Mouse (Mus musculus): Measurements from ENCODE around the gene Klra4. TPM values are rescaled to one million over a fixed set of nuclear protein-coding genes. Genes with fewer than 3 reads are reported as not detected.
"Not testable (repeated sequence)": the region's sequence is repeated elsewhere in the genome, so short reads cannot be mapped to it uniquely, and the experiment has no call there.

The Klra4 gene
- polyA plus RNA-seq (2014; fragmentation: Nextera tagmentation; extraction: Ambion mirVana), result not detected in 2 replicates

DNA sequence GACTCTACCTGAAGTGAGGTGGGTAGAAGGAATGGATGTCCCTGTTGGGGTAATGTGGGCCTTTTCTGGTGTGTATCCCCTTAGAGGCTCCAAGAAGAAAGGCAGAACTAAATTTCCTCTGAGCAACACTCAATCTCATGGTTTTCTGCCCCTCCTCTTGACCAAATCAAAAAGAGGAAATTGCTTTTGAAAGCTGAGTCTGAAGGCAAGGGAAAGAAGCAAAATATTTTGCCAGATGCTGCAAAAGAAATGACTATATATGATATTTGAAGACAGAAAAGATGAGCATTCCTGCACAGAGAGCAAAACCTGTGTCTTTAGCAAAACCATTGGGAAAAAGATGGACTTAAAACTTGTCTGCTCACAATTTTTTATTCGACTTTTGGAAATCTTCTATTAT lies at the start of gene Klra4:
Gene Klra4, minus strand, starts transcription at position 101 of the 400 bp plus-strand sequence.
- H3K36me3 ChIP-seq (ENCODE audit: control insufficient read depth, insufficient read depth, low read length); H3K4me2 ChIP-seq (ENCODE audit: low read depth, severe bottlenecking); DNase-seq (ENCODE audit: low spot score); H3K4me1 ChIP-seq (ENCODE audit: control insufficient read depth, insufficient read depth, low read length); H3K4me3 ChIP-seq (ENCODE audit: low read depth, low read length); H3K27me3 ChIP-seq (ENCODE audit: control insufficient read depth, insufficient read depth, low read length); H3K27ac ChIP-seq (replicated peaks; ENCODE audit: low read depth, low read length); H3K9ac ChIP-seq (ENCODE audit: low read length); H3K9me3 ChIP-seq (ENCODE audit: control insufficient read depth, low read length); ATAC-seq (ENCODE audit: insufficient number of reproducible peaks, low FRiP score, low TSS enrichment, low read depth): not testable (repeated sequence)
- WGBS, result 62% methylated on average over 1 of the region's 1 CpGs

DNA sequence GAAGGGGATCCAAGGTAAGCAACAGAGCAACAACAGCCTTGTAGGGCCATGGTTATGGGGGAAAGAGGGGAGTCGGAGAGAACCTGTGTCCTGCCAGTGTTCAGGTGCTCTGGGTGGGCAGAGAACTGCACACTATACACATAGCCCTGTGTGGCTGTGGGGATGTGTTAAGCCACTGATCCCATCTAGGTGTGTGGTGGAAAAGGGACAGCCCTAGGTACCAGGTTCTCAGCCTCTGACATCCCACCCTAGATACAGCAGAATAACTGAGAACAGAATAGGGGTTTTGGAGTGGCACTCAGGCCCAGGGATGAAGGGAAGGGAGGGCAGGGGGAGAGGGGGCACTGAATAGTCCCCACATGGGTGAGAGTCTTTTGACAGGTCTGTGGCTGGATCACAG lies 43.4 kb upstream of the Klra4 start:
- Histone ChIP-seq H3K27me3 (ENCODE audit: control insufficient read depth, insufficient read depth, low read length) (no peaks in the 10 kb centered on the region), H3K9me3 (ENCODE audit: control insufficient read depth, low read length) (no peaks in the 10 kb centered on the region), H3K36me3 (ENCODE audit: control insufficient read depth, insufficient read depth, low read length) (no peaks in the 10 kb centered on the region), H3K4me2 (ENCODE audit: low read depth, severe bottlenecking) (no peak overlapping the region), H3K4me3 (ENCODE audit: low read depth, low read length) (no peak overlapping the region), H3K9ac (ENCODE audit: low read length) (no peak overlapping the region), H3K4me1 (ENCODE audit: control insufficient read depth, insufficient read depth, low read length) (no peaks in the 10 kb centered on the region), H3K27ac (replicated peaks; ENCODE audit: low read depth, low read length) (no peak overlapping the region)
- no peak for ATAC-seq (ENCODE audit: insufficient number of reproducible peaks, low FRiP score, low TSS enrichment, low read depth)
- no peak for DNase-seq (ENCODE audit: low spot score)
- WGBS, result 88% methylated on average over 1 of the region's 1 CpGs

DNA sequence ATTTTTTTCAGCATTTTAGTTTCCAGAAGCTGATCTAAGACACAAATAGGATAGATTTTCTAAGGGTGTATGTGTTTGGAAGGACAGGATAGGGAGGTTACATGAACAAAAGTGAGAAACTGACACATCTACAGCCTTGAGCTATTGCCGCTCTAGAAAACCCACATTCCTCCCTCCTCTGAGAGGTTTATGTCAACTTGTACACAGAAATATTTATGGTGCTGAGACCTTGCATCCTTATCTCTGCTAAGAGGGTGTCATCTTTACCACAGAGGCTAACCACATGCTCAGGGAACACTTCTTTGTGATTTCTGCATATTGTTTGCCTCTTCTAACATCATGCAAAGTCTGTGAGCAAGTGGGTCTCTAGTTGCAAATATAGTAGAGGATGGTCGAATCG lies 35.7 kb upstream of the Klra4 start:
- not testable (repeated sequence) for H3K9me3 ChIP-seq (ENCODE audit: control insufficient read depth, low read length); H3K4me1 ChIP-seq (ENCODE audit: control insufficient read depth, insufficient read depth, low read length); ATAC-seq (ENCODE audit: insufficient number of reproducible peaks, low FRiP score, low TSS enrichment, low read depth); H3K27me3 ChIP-seq (ENCODE audit: control insufficient read depth, insufficient read depth, low read length); H3K4me2 ChIP-seq (ENCODE audit: low read depth, severe bottlenecking); H3K4me3 ChIP-seq (ENCODE audit: low read depth, low read length); H3K36me3 ChIP-seq (ENCODE audit: control insufficient read depth, insufficient read depth, low read length); DNase-seq (ENCODE audit: low spot score); H3K27ac ChIP-seq (replicated peaks; ENCODE audit: low read depth, low read length); H3K9ac ChIP-seq (ENCODE audit: low read length)
- WGBS, result 89% methylated on average over 3 of the region's 3 CpGs

DNA sequence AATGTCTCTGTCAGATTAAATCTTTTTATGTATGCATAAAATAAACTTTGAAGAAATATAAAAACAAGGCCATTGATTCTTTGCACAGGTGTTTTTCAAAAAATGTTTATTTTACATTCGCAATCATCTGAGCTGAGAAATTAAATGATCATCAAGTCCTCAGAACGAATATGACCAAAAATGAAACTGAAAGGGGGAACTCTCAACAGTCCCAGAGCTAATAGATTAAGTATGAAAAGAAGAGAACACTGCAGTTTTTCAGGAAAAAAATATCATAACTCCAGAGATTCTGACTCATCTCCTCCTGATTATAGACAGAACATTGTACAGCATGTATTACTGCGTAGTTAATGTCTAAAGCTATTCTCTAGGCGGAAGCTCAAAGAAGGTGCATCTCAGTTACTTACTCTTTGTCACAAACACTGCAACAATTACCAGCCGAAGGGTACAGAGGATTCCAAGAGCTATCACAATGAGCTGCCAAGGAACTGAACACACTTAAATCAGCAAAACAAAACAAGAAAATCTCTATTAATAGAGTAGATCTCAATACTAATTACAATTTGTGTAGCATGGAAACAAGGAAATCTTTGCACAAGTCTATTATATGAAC lies 25.4 kb upstream of the Klra4 start:
- no peak overlapping the region for H3K9ac ChIP-seq (ENCODE audit: low read length)
- H3K4me2 ChIP-seq (ENCODE audit: low read depth, severe bottlenecking), result no peak overlapping the region
- H3K27me3 ChIP-seq (ENCODE audit: control insufficient read depth, insufficient read depth, low read length), result no peaks in the 10 kb centered on the region
- no peak for DNase-seq (ENCODE audit: low spot score)
- ATAC-seq (ENCODE audit: insufficient number of reproducible peaks, low FRiP score, low TSS enrichment, low read depth), result no peak
- H3K36me3 ChIP-seq (ENCODE audit: control insufficient read depth, insufficient read depth, low read length), result no peaks in the 10 kb centered on the region
- H3K4me3 ChIP-seq (ENCODE audit: low read depth, low read length), result no peak overlapping the region
- H3K27ac ChIP-seq (replicated peaks; ENCODE audit: low read depth, low read length), result no peak overlapping the region
- no peaks in the 10 kb centered on the region for H3K9me3 ChIP-seq (ENCODE audit: control insufficient read depth, low read length)
- no peaks in the 10 kb centered on the region for H3K4me1 ChIP-seq (ENCODE audit: control insufficient read depth, insufficient read depth, low read length)
- WGBS, result 83% methylated on average over 5 of the region's 5 CpGs

DNA sequence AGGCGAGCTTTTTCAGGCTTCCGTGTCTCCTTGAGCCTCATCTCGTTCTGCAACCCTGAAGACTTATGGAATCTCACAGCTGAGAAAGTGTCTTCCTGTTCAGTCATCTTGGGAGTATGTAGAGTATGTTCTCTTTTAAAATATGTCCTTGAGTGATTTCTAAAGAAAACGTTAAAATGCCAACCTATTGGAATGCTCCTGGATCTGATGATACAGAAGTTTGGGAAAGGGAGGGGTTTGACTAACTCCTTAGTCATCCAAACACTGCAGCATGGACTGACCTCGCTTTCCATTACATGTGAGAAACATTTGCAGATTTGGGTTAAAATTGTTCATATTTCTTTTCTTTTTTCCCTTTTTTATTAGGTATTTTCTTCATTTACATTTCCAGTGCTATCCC lies 1.9 kb downstream of the Klra4 start:
- WGBS, result 79% methylated on average over 5 of the region's 5 CpGs
- H3K9ac ChIP-seq (ENCODE audit: low read length), result no peak overlapping the region
- DNase-seq (ENCODE audit: low spot score), result no peak
- no peaks in the 10 kb centered on the region for H3K4me1 ChIP-seq (ENCODE audit: control insufficient read depth, insufficient read depth, low read length)
- no peak overlapping the region for H3K27ac ChIP-seq (replicated peaks; ENCODE audit: low read depth, low read length)
- H3K9me3 ChIP-seq (ENCODE audit: control insufficient read depth, low read length), result no peaks in the 10 kb centered on the region; the same call in 1 of the 2 replicates
- no peak overlapping the region for H3K4me2 ChIP-seq (ENCODE audit: low read depth, severe bottlenecking)
- H3K4me3 ChIP-seq (ENCODE audit: low read depth, low read length), result no peak overlapping the region
- no peaks in the 10 kb centered on the region for H3K36me3 ChIP-seq (ENCODE audit: control insufficient read depth, insufficient read depth, low read length)
- no peaks in the 10 kb centered on the region for H3K27me3 ChIP-seq (ENCODE audit: control insufficient read depth, insufficient read depth, low read length)
- no peak for ATAC-seq (ENCODE audit: insufficient number of reproducible peaks, low FRiP score, low TSS enrichment, low read depth)

DNA sequence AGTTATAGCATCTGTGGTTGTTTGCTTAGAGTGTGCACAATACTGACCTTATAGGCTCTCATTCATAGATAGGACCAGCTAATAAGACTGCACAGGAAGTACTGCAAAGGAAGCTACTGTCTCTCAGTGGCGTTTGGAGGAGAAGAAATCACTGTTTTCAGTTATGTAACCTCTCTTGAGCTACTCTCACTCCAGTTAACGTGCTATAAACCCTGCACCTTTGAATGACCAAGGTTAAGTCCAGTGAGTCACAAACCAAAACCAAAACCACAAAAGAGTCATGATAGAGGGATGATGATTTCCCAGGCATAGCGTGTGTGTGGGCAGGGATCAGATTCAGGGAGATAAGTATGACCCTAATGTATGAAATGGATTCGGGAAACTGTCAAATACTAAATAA lies 31.9 kb downstream of the Klra4 start:
- not testable (repeated sequence) for H3K27ac ChIP-seq (replicated peaks; ENCODE audit: low read depth, low read length); H3K4me2 ChIP-seq (ENCODE audit: low read depth, severe bottlenecking); DNase-seq (ENCODE audit: low spot score); ATAC-seq (ENCODE audit: insufficient number of reproducible peaks, low FRiP score, low TSS enrichment, low read depth); H3K4me3 ChIP-seq (ENCODE audit: low read depth, low read length); H3K27me3 ChIP-seq (ENCODE audit: control insufficient read depth, insufficient read depth, low read length); H3K36me3 ChIP-seq (ENCODE audit: control insufficient read depth, insufficient read depth, low read length); H3K9ac ChIP-seq (ENCODE audit: low read length); H3K4me1 ChIP-seq (ENCODE audit: control insufficient read depth, insufficient read depth, low read length); H3K9me3 ChIP-seq (ENCODE audit: control insufficient read depth, low read length)
- 71% methylated on average over 4 of the region's 4 CpGs for WGBS

DNA sequence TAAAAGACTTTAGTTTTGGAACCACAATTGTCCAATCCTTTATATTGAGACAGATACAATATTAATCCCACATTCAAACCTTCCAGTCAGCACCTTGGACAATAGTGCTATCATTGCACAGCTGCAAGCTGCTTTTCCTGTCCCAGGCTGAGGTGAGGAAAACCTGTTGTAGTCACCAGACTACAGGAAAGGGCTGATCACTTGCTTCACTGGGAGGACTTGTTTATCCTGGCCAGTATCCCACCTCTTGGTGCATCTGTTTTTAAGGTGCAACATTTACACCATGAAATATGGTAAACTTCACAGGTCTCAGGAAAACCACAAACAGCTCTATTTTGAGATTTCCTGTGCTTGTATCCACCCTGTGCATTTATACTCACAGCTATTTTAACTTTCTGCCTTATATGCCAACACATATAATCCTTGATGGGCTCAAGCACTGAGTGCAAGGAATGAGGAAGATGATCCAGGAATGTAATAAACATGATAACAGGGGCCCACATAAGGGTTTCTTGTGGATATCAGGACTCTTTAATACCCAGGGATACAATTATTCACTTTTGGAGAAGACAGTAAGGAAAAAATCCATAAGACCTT lies 35.5 kb downstream of the Klra4 start:
- DNase-seq (ENCODE audit: low spot score); H3K27me3 ChIP-seq (ENCODE audit: control insufficient read depth, insufficient read depth, low read length); H3K4me3 ChIP-seq (ENCODE audit: low read depth, low read length); H3K9me3 ChIP-seq (ENCODE audit: control insufficient read depth, low read length); H3K36me3 ChIP-seq (ENCODE audit: control insufficient read depth, insufficient read depth, low read length); H3K27ac ChIP-seq (replicated peaks; ENCODE audit: low read depth, low read length); H3K4me2 ChIP-seq (ENCODE audit: low read depth, severe bottlenecking); ATAC-seq (ENCODE audit: insufficient number of reproducible peaks, low FRiP score, low TSS enrichment, low read depth); H3K9ac ChIP-seq (ENCODE audit: low read length); H3K4me1 ChIP-seq (ENCODE audit: control insufficient read depth, insufficient read depth, low read length): not testable (repeated sequence)

DNA sequence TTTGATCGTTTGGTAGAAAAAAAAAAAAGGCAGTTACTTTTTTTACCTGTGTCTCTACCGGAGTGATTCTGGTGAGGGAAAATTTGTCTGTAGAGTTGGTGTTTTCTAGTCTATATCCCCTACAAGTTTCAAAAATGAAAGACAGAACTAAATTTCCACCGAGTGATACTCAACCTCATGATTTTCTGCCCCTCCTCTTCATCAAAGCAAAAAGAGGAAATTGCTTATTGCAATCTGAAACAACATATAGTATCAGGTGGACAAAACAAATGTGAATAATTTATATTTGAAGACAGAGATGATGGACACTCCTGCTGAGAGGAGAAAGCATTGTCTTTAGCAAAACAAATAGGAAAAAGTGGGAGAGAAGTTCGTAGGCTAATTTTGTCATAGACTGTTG lies 40.2 kb downstream of the Klra4 start, which contains the start of gene Klra6:
Gene Klra6, minus strand, starts transcription at position 101 of the 400 bp plus-strand sequence.
- no peaks in the 10 kb centered on the region for H3K27me3 ChIP-seq (ENCODE audit: control insufficient read depth, insufficient read depth, low read length)
- H3K27ac ChIP-seq (replicated peaks; ENCODE audit: low read depth, low read length), result no peak within 1 kb of the TSS
- WGBS, result 81% methylated on average over 4 of the region's 4 CpGs
- H3K4me2 ChIP-seq (ENCODE audit: low read depth, severe bottlenecking), result no peak within 1 kb of the TSS
- no peak for ATAC-seq (ENCODE audit: insufficient number of reproducible peaks, low FRiP score, low TSS enrichment, low read depth)
- DNase-seq (ENCODE audit: low spot score), result no peak
- no peak within 1 kb of the TSS for H3K9ac ChIP-seq (ENCODE audit: low read length)
- H3K4me1 ChIP-seq (ENCODE audit: control insufficient read depth, insufficient read depth, low read length), result no peaks in the 10 kb centered on the region
- no peaks in the 10 kb centered on the region for H3K36me3 ChIP-seq (ENCODE audit: control insufficient read depth, insufficient read depth, low read length)
- no peak within 1 kb of the TSS for H3K4me3 ChIP-seq (ENCODE audit: low read depth, low read length)
- no peaks in the 10 kb centered on the region; the same call in 1 of the 2 replicates for H3K9me3 ChIP-seq (ENCODE audit: control insufficient read depth, low read length)
